Mouse (Mus musculus): ENCODE results near the gene Alk. TPM values are rescaled to one million over a fixed set of nuclear protein-coding genes. Genes with fewer than 3 reads are reported as not detected.

Gene Alk
- total and polyA plus RNA-seq, 3 experiments, result not detected

GRCm38 (mm10) chr17:71965733-71966606 is 638.5 kb downstream of the Alk start:
- Histone ChIP-seq H3K27ac (ENCODE audit: control insufficient read depth, low read depth, low read length) (no peak overlapping the region), H3K9ac (ENCODE audit: control insufficient read depth, low read depth, low read length, poor library complexity, severe bottlenecking) (no peak overlapping the region), H3K9me3 (replicated peaks; ENCODE audit: insufficient read depth, low read length) (no peaks in the 10 kb centered on the region), H3K36me3 (ENCODE audit: control insufficient read depth in 1 of 2, insufficient read depth in 2 of 2, low read length in 2 of 2) (no peaks in the 10 kb centered on the region), H3K4me1 (ENCODE audit: control insufficient read depth in 1 of 2, insufficient read depth in 2 of 2, low read length in 2 of 2) (no peaks in the 10 kb centered on the region), H3K4me3 (ENCODE audit: control insufficient read depth in 1 of 2, insufficient read depth in 1 of 2, low read depth in 2 of 2, low read length in 2 of 2) (no peak overlapping the region), H3K79me2 (ENCODE audit: control insufficient read depth, insufficient read depth, low read length, poor library complexity) (no peaks in the 10 kb centered on the region), H3K27me3 (ENCODE audit: control insufficient read depth in 1 of 2, insufficient read depth in 2 of 2, low read length in 2 of 2) (no peaks in the 10 kb centered on the region)
- no peak for DNase-seq (ENCODE audit: low read depth, low spot score)
- no peak for TF ChIP-seq EP300 (IDR thresholded peaks at IDR 0.05; ENCODE audit: low read depth in 1 of 2, low read length in 2 of 2)

- Histone ChIP-seq H3K27ac (ENCODE audit: control insufficient read depth, low read depth, low read length) (no peak overlapping the region), H3K4me3 (ENCODE audit: control insufficient read depth in 1 of 2, insufficient read depth in 1 of 2, low read depth in 2 of 2, low read length in 2 of 2) (no peak overlapping the region), H3K9ac (ENCODE audit: control insufficient read depth, low read depth, low read length, poor library complexity, severe bottlenecking) (no peak overlapping the region), H3K4me1 (ENCODE audit: control insufficient read depth in 1 of 2, insufficient read depth in 2 of 2, low read length in 2 of 2) (no peaks in the 10 kb centered on the region), H3K9me3 (replicated peaks; ENCODE audit: insufficient read depth, low read length) (no peaks in the 10 kb centered on the region), H3K27me3 (ENCODE audit: control insufficient read depth in 1 of 2, insufficient read depth in 2 of 2, low read length in 2 of 2) (no peaks in the 10 kb centered on the region), H3K79me2 (ENCODE audit: control insufficient read depth, insufficient read depth, low read length, poor library complexity) (no peaks in the 10 kb centered on the region), H3K36me3 (ENCODE audit: control insufficient read depth in 1 of 2, insufficient read depth in 2 of 2, low read length in 2 of 2) (no peaks in the 10 kb centered on the region)
- DNase-seq (ENCODE audit: low read depth, low spot score), result no peak
- TF ChIP-seq BHLHE40 (IDR thresholded peaks at IDR 0.05; ENCODE audit: borderline replicate concordance, low read depth, low read length), result no peak
- TF ChIP-seq ZC3H11A (IDR thresholded peaks at IDR 0.05; ENCODE audit: low read depth, low read length), result no peak
- no peak for TF ChIP-seq POLR2AphosphoS5 (IDR thresholded peaks at IDR 0.05; ENCODE audit: borderline replicate concordance, low read depth, low read length)
- TF ChIP-seq CTCF (IDR thresholded peaks at IDR 0.05 in 2 of 3, conservative IDR thresholded peaks at IDR 0.05 in 1 of 3; ENCODE audit: control insufficient read depth in 1 of 3, insufficient read depth in 1 of 3, low read depth in 2 of 3, low read length in 3 of 3, poor library complexity in 1 of 3, severe bottlenecking in 1 of 3), result no peak
- TF ChIP-seq MAZ (IDR thresholded peaks at IDR 0.05; ENCODE audit: low read depth, low read length), result no peak
- TF ChIP-seq TAL1 (IDR thresholded peaks at IDR 0.05; ENCODE audit: low read length), result no peak
- no peak for TF ChIP-seq POLR2A (IDR thresholded peaks at IDR 0.05; ENCODE audit: control insufficient read depth in 1 of 2, insufficient read depth in 1 of 2, low read depth in 1 of 2, low read length in 2 of 2, poor library complexity in 1 of 2)
- TF ChIP-seq ELF1 (IDR thresholded peaks at IDR 0.05; ENCODE audit: low read depth, low read length), result no peak
- no peak for TF ChIP-seq NRF1 (IDR thresholded peaks at IDR 0.05; ENCODE audit: insufficient read depth, low read depth, low read length, poor library complexity, severe bottlenecking)
Measured at GRCm38 (mm10) chr17:71964610-71965009, 639.8 kb downstream of the Alk start.

GRCm38 (mm10) chr17:71962746-71963145 is 641.7 kb downstream of the Alk start:
- TF ChIP-seq SIN3A (IDR thresholded peaks at IDR 0.05; ENCODE audit: low read length) (no peak), GABPA (IDR thresholded peaks at IDR 0.05; ENCODE audit: low read depth, low read length) (no peak), MAX (IDR thresholded peaks at IDR 0.05; ENCODE audit: low read length) (no peak), EP300 (IDR thresholded peaks at IDR 0.05; ENCODE audit: low read depth in 1 of 2, low read length in 2 of 2) (no peak), ETS1 (IDR thresholded peaks at IDR 0.05; ENCODE audit: low read depth, low read length) (no peak)
- no peak for DNase-seq (ENCODE audit: low read depth, low spot score)
- Histone ChIP-seq H3K4me3 (ENCODE audit: control insufficient read depth in 1 of 2, insufficient read depth in 1 of 2, low read depth in 2 of 2, low read length in 2 of 2) (no peak overlapping the region), H3K9me3 (replicated peaks; ENCODE audit: insufficient read depth, low read length) (no peaks in the 10 kb centered on the region), H3K27ac (ENCODE audit: control insufficient read depth, low read depth, low read length) (no peak overlapping the region), H3K36me3 (ENCODE audit: control insufficient read depth in 1 of 2, insufficient read depth in 2 of 2, low read length in 2 of 2) (no peaks in the 10 kb centered on the region), H3K4me1 (ENCODE audit: control insufficient read depth in 1 of 2, insufficient read depth in 2 of 2, low read length in 2 of 2) (no peaks in the 10 kb centered on the region), H3K79me2 (ENCODE audit: control insufficient read depth, insufficient read depth, low read length, poor library complexity) (no peaks in the 10 kb centered on the region), H3K27me3 (ENCODE audit: control insufficient read depth in 1 of 2, insufficient read depth in 2 of 2, low read length in 2 of 2) (no peaks in the 10 kb centered on the region), H3K9ac (ENCODE audit: control insufficient read depth, low read depth, low read length, poor library complexity, severe bottlenecking) (no peak overlapping the region)

All from MEL (cell line).